Mouse (Mus musculus) frontal cortex, postnatal 10 days (tissue): ENCODE results near the gene Mbnl3.

Source experiments
- DNase-seq, 2 experiments: peaks; one replicate each; pipeline ENCODE4 v3.0.0; 2022; ENCODE audit warnings: low spot score in 2 of 2, mixed read lengths in 1 of 2

Gene Mbnl3

GRCm38 (mm10) chrX:51206432-51206831 is at the start of gene Mbnl3:
TSS of gene Mbnl3 (minus strand) at chrX:51206532.
- no peak for DNase-seq

- peak in 1 of 2 experiments; percentile 7 for DNase-seq
These were observed 596 bp downstream of the Mbnl3 start for GRCm38 (mm10) chrX:51205548-51206324.

- DNase-seq: no peak
These were observed 1.4 kb downstream of the Mbnl3 start for GRCm38 (mm10) chrX:51204626-51205547.

GRCm38 (mm10) chrX:51197012-51197411 is 9.3 kb downstream of the Mbnl3 start:
- DNase-seq: no peak

- DNase-seq: no peak
These were observed 34.4 kb downstream of the Mbnl3 start for GRCm38 (mm10) chrX:51171914-51172313.

GRCm38 (mm10) chrX:51171413-51171812 is 34.9 kb downstream of the Mbnl3 start:
- no peak for DNase-seq

GRCm38 (mm10) chrX:51170404-51170803 is 35.9 kb downstream of the Mbnl3 start:
- DNase-seq: no peak

GRCm38 (mm10) chrX:51169476-51170045 is 36.8 kb downstream of the Mbnl3 start:
- DNase-seq: no peak

- no peak for DNase-seq
These were observed 38.4 kb downstream of the Mbnl3 start for GRCm38 (mm10) chrX:51167976-51168375.

GRCm38 (mm10) chrX:51164766-51165165 is 41.6 kb downstream of the Mbnl3 start:
- no peak for DNase-seq

- no peak for DNase-seq
These were observed 57.9 kb downstream of the Mbnl3 start for GRCm38 (mm10) chrX:51148436-51148835.

- no peak for DNase-seq
These were observed 60.0 kb downstream of the Mbnl3 start for GRCm38 (mm10) chrX:51146351-51146750.

- no peak for DNase-seq
These were observed 66.3 kb downstream of the Mbnl3 start for GRCm38 (mm10) chrX:51140055-51140454.

- no peak for DNase-seq
These were observed 75.0 kb downstream of the Mbnl3 start for GRCm38 (mm10) chrX:51131325-51131724.

- no peak for DNase-seq
These were observed 103.6 kb downstream of the Mbnl3 start for GRCm38 (mm10) chrX:51102748-51103147.

- DNase-seq: no peak
These were observed 121.4 kb downstream of the Mbnl3 start for GRCm38 (mm10) chrX:51084972-51085371.

- no peak for DNase-seq
These were observed 122.1 kb downstream of the Mbnl3 start for GRCm38 (mm10) chrX:51084211-51084610.

- no peak for DNase-seq
These were observed 129.6 kb downstream of the Mbnl3 start for GRCm38 (mm10) chrX:51076744-51077143.
